ENCODE assay signal across 12 mouse cellular contexts in the genomic region with DNA sequence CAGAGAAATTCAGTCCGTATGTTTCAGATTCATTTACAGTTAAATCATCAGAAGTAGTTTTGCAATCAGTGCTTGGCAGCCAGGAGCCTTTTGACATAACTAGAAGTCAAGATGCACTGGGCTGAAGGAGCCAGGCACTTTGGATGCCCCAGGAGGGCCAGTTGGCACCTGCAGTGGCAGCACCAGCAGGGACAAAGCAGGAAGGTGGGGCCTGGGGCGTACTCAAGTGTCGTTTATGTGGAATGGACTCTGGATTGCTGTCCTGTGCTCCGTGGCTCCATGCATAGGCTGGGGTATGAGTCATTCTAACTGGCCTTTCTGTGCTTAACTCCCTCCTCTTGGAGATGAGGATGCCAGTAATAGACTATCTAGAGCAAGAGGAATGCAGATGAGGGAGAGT.
A peak's percentile ranks its signal among the peaks of the same experiment; 100 is the strongest.
DNase-seq lines count a peak whose midpoint lies in the region; ATAC-seq lines count a peak whose summit lies in the region.
"Had no signal": no experiment of that assay in that cellular context is flagged by ENCODE, and none has a peak within 500 bp of the region (broad histone marks: within the 10 kb centered on the region; RNA-seq: fewer than 3 reads in every experiment).

No protein-coding gene starts in this region.

- 55% methylated on average over 4 of the region's 4 CpGs for WGBS in heart, embryonic 12.5 days

- no peaks in the 10 kb centered on the region for H3K9me3 ChIP-seq in heart, embryonic 12.5 days (replicated peaks)

- no peak overlapping the region for H3K9ac ChIP-seq in heart, embryonic 12.5 days

- peak; percentile 67 to 69 for DNase-seq in heart, adult 18-20 months
- DNase-seq in MN1 (ENCODE audit: low spot score), result peak; percentile 25
- DNase-seq in adrenal gland, postnatal 36 days, result peak; percentile 42 to 49
- peak; percentile 16 for DNase-seq in lung, postnatal 10 days
- no peak for DNase-seq in spleen, postnatal 10 days (ENCODE audit: low spot score in 2 of 2)
- DNase-seq in cerebellum, postnatal 36 days, result no peak
- DNase-seq: kidney, postnatal 36 days; thymus, adult 18-20 months had no signal

- peaks cover 15% of the 10 kb centered on the region for H3K4me1 ChIP-seq in heart, embryonic 12.5 days (replicated peaks)

- no peak overlapping the region for H3K27ac ChIP-seq in heart, embryonic 12.5 days (ENCODE audit: poor library complexity, severe bottlenecking)

- 0 out of 2 replicates have a peak, but pooled peaks cover 3% of the 10 kb centered on the region for H3K27me3 ChIP-seq in heart, embryonic 12.5 days (replicated peaks)

- no peak for ATAC-seq in heart, embryonic 12.5 days (ENCODE audit: insufficient number of reproducible peaks, low FRiP score)
- ATAC-seq in cerebellum, adult (ENCODE audit: insufficient number of reproducible peaks, low FRiP score, low TSS enrichment), result no peak
- ATAC-seq: inflammation-experienced regulatory T-cells, adult 6 months had no signal

- no peak overlapping the region for H3K4me3 ChIP-seq in heart, embryonic 12.5 days

- H3K4me2 ChIP-seq in heart, embryonic 12.5 days, result no peak overlapping the region
- H3K4me2 ChIP-seq: liver, embryonic 11.5 days had no signal

- no peaks in the 10 kb centered on the region for H3K36me3 ChIP-seq in heart, embryonic 12.5 days

Comparison
In these comparisons a context has a peak if more than half of its experiments do, and no peak if none do; other contexts are left out.
1. DNase-seq: peak in heart, adult 18-20 months (2 of 2), MN1 (single experiment), adrenal gland, postnatal 36 days (2 of 2) and lung, postnatal 10 days (single experiment); none in spleen, postnatal 10 days (0 of 2) and cerebellum, postnatal 36 days (0 of 2).